Mouse (Mus musculus) testis, postnatal 10 days (tissue): ENCODE results near the gene Sdad1.

Experiments used
- DNase-seq: peaks from one replicate; pipeline ENCODE4 v3.0.0; 2021; ENCODE audit warnings: low spot score

Sdad1 gene

DNA sequence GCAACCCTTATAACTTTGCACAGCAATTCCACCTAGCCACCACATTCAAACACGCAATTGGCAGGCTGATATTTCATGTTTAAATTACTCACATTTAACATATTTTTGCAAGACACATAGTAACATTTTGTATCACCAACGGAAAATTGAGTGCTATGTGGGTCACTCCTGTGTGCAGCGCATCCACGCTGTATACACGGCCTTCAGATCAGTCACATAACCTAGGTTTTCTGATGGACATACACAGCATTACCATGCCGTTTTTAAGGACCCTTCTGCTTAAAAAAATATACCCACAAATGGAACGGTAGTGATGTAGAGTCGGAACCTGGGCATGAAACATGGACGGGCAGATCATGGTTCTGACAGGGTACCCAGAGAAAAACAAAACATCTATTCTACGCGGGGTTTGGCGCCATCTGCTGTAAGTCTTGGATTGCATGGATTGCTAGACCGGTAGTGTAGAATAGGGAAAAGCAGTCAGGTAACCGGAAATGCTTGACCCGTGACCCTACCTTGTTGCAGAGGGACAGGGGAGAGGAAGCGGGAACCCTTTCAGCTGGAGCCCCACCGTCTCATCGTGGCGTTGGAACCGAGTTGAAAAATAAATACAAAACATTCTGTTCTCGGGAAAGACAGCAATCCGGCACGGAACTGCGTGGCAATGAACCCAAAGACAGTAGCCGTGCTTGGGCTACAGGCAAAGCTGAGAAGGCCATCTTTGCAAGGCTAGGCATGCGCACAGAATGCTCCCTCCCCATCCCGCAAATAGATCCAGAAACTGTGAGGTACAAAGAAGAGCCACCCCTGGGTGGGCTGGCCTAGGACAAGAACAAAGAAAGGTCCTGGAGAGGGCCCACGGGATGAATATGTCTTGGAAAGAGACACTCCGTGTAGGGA, 70.7 kb downstream of the Sdad1 start:
- peak; percentile 80 for DNase-seq

DNA sequence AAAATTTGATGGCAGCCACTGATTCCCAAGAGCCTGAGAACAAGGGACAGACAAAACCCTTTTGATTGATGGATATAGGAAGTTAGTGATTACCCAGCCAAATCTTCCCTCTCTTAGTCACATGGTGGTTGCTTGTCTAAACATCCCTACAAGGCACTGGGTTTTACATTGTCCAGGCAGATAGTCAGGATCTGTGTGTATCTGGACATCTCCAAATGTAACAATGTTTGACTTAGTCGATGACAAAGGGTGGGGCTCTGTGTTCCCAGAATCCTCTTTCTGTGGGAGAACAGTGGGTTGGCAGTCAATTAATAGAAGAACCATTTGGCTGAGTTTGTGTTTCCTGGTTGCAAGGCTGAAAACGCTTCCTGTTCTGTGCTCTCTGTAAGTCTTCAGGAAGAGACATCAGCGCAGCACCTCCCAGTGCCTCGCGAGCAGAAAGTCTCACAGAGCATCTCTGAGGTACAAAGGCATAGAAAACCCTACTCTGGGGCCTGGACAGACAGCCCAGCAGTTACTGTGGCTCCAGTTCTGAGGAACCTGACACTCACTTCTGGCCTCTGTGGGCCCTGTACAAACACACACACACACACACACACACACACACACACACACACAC, 75.2 kb downstream of the Sdad1 start:
- no peak for DNase-seq
